Mouse (Mus musculus) mesoderm, embryonic 11.5 days (tissue): ENCODE data around the gene Ropn1l.

Source experiments
- DNase-seq: peaks from one replicate; pipeline ENCODE4 v3.0.0-alpha.2; 2012; ENCODE audit warnings: low read depth, low spot score

Ropn1l gene

GRCm38 (mm10) chr15:31447121-31447520, 6.4 kb downstream of the Ropn1l start:
- DNase-seq: peak; percentile 51

- DNase-seq: no peak
These were observed 10.8 kb downstream of the Ropn1l start for GRCm38 (mm10) chr15:31442698-31443097.

GRCm38 (mm10) chr15:31441996-31442395, 11.5 kb downstream of the Ropn1l start:
- no peak for DNase-seq

GRCm38 (mm10) chr15:31436811-31437210, 16.7 kb downstream of the Ropn1l start:
- no peak for DNase-seq

GRCm38 (mm10) chr15:31436083-31436482, 17.5 kb downstream of the Ropn1l start:
- DNase-seq: no peak

- DNase-seq: no peak
These were observed 19.8 kb downstream of the Ropn1l start for GRCm38 (mm10) chr15:31433768-31434167.

- no peak for DNase-seq
These were observed 21.7 kb downstream of the Ropn1l start for GRCm38 (mm10) chr15:31431847-31432246.

- no peak for DNase-seq
These were observed 23.5 kb downstream of the Ropn1l start for GRCm38 (mm10) chr15:31430014-31430413.

- no peak for DNase-seq
These were observed 24.1 kb downstream of the Ropn1l start for GRCm38 (mm10) chr15:31429429-31429828.

GRCm38 (mm10) chr15:31428571-31428970, 25.0 kb downstream of the Ropn1l start:
- no peak for DNase-seq

GRCm38 (mm10) chr15:31427390-31427789, 26.1 kb downstream of the Ropn1l start:
- DNase-seq: no peak

- peak; percentile 49 for DNase-seq
These were observed 27.4 kb downstream of the Ropn1l start for GRCm38 (mm10) chr15:31426066-31426706.

- DNase-seq: no peak
These were observed 30.7 kb downstream of the Ropn1l start for GRCm38 (mm10) chr15:31422649-31423369.

GRCm38 (mm10) chr15:31419037-31419436, 34.5 kb downstream of the Ropn1l start:
- DNase-seq: peak; percentile 36

GRCm38 (mm10) chr15:31418686-31419024, 34.9 kb downstream of the Ropn1l start:
- no peak for DNase-seq

GRCm38 (mm10) chr15:31417796-31418685, 35.5 kb downstream of the Ropn1l start:
- DNase-seq: no peak

- DNase-seq: no peak
These were observed 36.1 kb downstream of the Ropn1l start for GRCm38 (mm10) chr15:31417409-31417795.

- DNase-seq: no peak
These were observed 38.4 kb downstream of the Ropn1l start for GRCm38 (mm10) chr15:31415181-31415580.

- no peak for DNase-seq
These were observed 39.2 kb downstream of the Ropn1l start for GRCm38 (mm10) chr15:31414179-31414898.

GRCm38 (mm10) chr15:31413662-31414061, 39.9 kb downstream of the Ropn1l start:
- no peak for DNase-seq

- DNase-seq: no peak
These were observed 40.6 kb downstream of the Ropn1l start for GRCm38 (mm10) chr15:31412933-31413332.

- no peak for DNase-seq
These were observed 41.1 kb downstream of the Ropn1l start for GRCm38 (mm10) chr15:31412436-31412835.
